Mouse (Mus musculus) hindbrain, embryonic 12.5 days (tissue): Measurements from ENCODE around the gene Cdh7. TPM values are rescaled to one million over a fixed set of nuclear protein-coding genes. Genes with fewer than 3 reads are reported as not detected.

ENCODE experiments used
- ATAC-seq: fragments of 200-750 bp; cut with Nextera tagmentation; 2 replicates; pipeline ENCODE4 v1.8.0; 2017; ENCODE audit warnings: moderate TSS enrichment; ENCODE audit not compliant: low FRiP score
- H3K27ac ChIP-seq: fragments of 300-500 bp; sonication (generic); 2 replicates; pipeline ENCODE4 v1.5.1; 2016; ENCODE audit warnings: mild to moderate bottlenecking
- H3K27me3 ChIP-seq: fragments of 300-500 bp; sonication (generic); 2 replicates; pipeline ENCODE4 v1.6.1; 2016; ENCODE audit warnings: mild to moderate bottlenecking
- H3K36me3 ChIP-seq: fragments of 300-500 bp; sonication (generic); 2 replicates; pipeline ENCODE4 v1.6.1; 2016; ENCODE audit warnings: mild to moderate bottlenecking
- H3K4me1 ChIP-seq: fragments of 300-500 bp; sonication (generic); 2 replicates; pipeline ENCODE4 v1.6.1; 2016
- H3K4me2 ChIP-seq: fragments of 300-500 bp; sonication (generic); replicated peaks from 2 replicates; pipeline ENCODE4 v1.6.1; 2016; ENCODE audit warnings: mild to moderate bottlenecking
- H3K4me3 ChIP-seq: fragments of 300-500 bp; sonication (generic); 2 replicates; pipeline ENCODE4 v1.5.1; 2016; ENCODE audit warnings: mild to moderate bottlenecking
- H3K9ac ChIP-seq: fragments of 300-500 bp; sonication (generic); 2 replicates; pipeline ENCODE4 v1.6.1; 2016; ENCODE audit warnings: mild to moderate bottlenecking, moderate library complexity
- H3K9me3 ChIP-seq: fragments of 300-500 bp; sonication (generic); replicated peaks from 2 replicates; pipeline ENCODE4 v1.6.1; 2016; ENCODE audit warnings: mild to moderate bottlenecking
- WGBS: fragments of 180-500 bp; shearing (Covaris S2); methylation state at CpG from one replicate; pipeline ENCODE4 v1.1.7; 2016; 5-methylcytosine and 5-hydroxymethylcytosine counted together
- polyA plus RNA-seq: library from polyadenylated mRNA; unstranded; fragments of >200 nt; fragmentation: Nextera tagmentation; extraction: Ambion mirVana; gene quantifications from 2 replicates; pipeline ENCODE4 v1.2.1, GENCODE M21; 2016

The Cdh7 gene
- 4.7 and 5.0 TPM in 2 replicates for polyA plus RNA-seq

GRCm38 (mm10) chr1:109982064-109982808 is at the start of gene Cdh7:
Gene Cdh7, plus strand, starts transcription at chr1:109982431.
- peak; percentile 89 for ATAC-seq
- peak within 1 kb of the TSS; percentile 64 for H3K4me3 ChIP-seq
- H3K36me3 ChIP-seq = no peaks in the 10 kb centered on the region
- peaks cover 10% of the 10 kb centered on the region for H3K4me1 ChIP-seq
- peak within 1 kb of the TSS; percentile 66 for H3K27ac ChIP-seq
- no peaks in the 10 kb centered on the region; the same call in 1 of the 2 replicates for H3K27me3 ChIP-seq
- no peaks in the 10 kb centered on the region for H3K9me3 ChIP-seq
- H3K4me2 ChIP-seq = peak within 1 kb of the TSS; percentile 94
- WGBS = 1% methylated on average over 26 of the region's 35 CpGs
- H3K9ac ChIP-seq = peak within 1 kb of the TSS; percentile 62

- ATAC-seq = no peak
- no peak overlapping the region for H3K9ac ChIP-seq
- no peaks in the 10 kb centered on the region for H3K9me3 ChIP-seq
- no peak overlapping the region for H3K27ac ChIP-seq
- H3K36me3 ChIP-seq = no peaks in the 10 kb centered on the region
- no peaks in the 10 kb centered on the region for H3K4me1 ChIP-seq
- 75% methylated on average over 3 of the region's 3 CpGs for WGBS
- no peaks in the 10 kb centered on the region for H3K27me3 ChIP-seq
- H3K4me3 ChIP-seq = no peak overlapping the region
- no peak overlapping the region for H3K4me2 ChIP-seq
Observed at GRCm38 (mm10) chr1:109932674-109933073, 49.6 kb upstream of the Cdh7 start.

- Histone ChIP-seq H3K27ac (no peak overlapping the region), H3K4me1 (no peaks in the 10 kb centered on the region), H3K4me3 (no peak overlapping the region), H3K27me3 (no peaks in the 10 kb centered on the region), H3K4me2 (no peak overlapping the region), H3K36me3 (no peaks in the 10 kb centered on the region), H3K9me3 (no peaks in the 10 kb centered on the region), H3K9ac (no peak overlapping the region)
- no peak for ATAC-seq
- WGBS = 68% methylated on average over 2 of the region's 2 CpGs
Observed at GRCm38 (mm10) chr1:109948571-109948970, 33.7 kb upstream of the Cdh7 start.

DNA sequence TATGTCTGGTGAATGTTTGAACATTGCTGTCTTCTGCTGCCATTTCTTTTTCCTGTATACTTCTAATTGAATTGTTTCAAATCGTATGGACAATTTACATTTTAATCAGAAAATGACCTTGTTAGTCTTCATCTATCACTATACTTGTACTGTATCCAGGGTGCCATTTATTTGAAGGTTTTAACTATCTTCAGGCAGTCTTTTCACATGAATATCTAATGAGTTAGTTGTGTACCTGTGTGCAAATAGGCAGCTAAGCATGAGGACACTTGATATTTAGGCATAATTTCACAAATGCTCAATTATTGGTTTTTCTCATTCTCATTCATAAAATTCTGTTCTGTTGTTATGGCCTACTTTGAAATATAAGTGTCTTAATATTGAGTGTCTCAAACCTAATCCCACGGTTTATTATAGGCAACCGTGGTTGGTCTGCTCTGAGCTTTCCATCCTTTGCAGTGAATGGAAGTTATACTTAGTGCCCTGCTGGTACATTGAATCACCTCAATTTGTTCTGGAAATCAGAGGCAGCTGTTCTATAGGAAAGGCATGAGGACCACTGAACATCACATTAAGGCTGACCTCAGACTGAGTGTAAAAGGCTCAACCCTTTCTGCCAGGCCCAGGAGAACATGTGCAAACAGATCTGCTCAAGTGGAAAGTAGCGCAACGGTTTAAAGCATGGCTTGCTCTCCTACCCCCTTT is 10.4 kb upstream of the Cdh7 start:
- Histone ChIP-seq H3K27me3 (no peaks in the 10 kb centered on the region), H3K4me3 (no peak overlapping the region), H3K4me1 (no peaks in the 10 kb centered on the region), H3K9me3 (no peaks in the 10 kb centered on the region), H3K36me3 (no peaks in the 10 kb centered on the region), H3K27ac (no peak overlapping the region), H3K4me2 (no peak overlapping the region), H3K9ac (no peak overlapping the region)
- WGBS = 41% methylated on average over 5 of the region's 5 CpGs
- ATAC-seq = 0 out of 2 replicates have a peak, but pooled peaks have one; percentile 64

DNA sequence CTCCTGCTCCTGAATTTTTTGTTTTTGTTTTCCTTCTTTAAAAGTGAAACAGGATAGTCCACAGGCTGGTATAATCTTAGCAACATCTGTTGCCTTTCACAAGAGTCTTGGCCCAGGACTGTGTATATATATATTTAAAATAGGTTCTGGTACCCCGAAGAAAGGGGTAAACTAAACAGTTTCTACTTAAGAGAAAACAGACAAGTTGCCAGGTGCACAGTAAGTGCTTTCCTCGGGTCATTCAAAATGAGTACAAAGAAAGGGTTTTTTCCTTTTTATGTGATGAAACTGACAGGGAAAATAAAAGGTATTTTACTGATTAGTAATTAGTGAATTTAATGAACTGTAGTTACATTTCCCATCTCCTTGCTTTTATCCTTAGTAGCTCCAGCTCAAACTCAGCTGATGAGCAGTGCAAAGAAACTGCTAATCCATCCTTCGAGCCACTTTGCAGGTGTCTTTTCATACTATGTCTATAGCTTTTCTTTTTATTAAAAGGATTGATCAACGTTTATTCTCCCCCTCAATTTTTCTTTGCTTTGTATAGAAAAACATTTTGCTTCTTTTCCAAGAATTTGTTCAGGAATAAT is 9.7 kb upstream of the Cdh7 start:
- Histone ChIP-seq H3K4me2 (no peak overlapping the region), H3K27ac (no peak overlapping the region), H3K27me3 (no peaks in the 10 kb centered on the region), H3K9me3 (no peaks in the 10 kb centered on the region), H3K4me1 (no peaks in the 10 kb centered on the region), H3K36me3 (no peaks in the 10 kb centered on the region), H3K9ac (no peak overlapping the region), H3K4me3 (no peak overlapping the region)
- 67% methylated on average over 4 of the region's 4 CpGs for WGBS
- 0 out of 2 replicates have a peak, but pooled peaks have one; percentile 29 for ATAC-seq

DNA sequence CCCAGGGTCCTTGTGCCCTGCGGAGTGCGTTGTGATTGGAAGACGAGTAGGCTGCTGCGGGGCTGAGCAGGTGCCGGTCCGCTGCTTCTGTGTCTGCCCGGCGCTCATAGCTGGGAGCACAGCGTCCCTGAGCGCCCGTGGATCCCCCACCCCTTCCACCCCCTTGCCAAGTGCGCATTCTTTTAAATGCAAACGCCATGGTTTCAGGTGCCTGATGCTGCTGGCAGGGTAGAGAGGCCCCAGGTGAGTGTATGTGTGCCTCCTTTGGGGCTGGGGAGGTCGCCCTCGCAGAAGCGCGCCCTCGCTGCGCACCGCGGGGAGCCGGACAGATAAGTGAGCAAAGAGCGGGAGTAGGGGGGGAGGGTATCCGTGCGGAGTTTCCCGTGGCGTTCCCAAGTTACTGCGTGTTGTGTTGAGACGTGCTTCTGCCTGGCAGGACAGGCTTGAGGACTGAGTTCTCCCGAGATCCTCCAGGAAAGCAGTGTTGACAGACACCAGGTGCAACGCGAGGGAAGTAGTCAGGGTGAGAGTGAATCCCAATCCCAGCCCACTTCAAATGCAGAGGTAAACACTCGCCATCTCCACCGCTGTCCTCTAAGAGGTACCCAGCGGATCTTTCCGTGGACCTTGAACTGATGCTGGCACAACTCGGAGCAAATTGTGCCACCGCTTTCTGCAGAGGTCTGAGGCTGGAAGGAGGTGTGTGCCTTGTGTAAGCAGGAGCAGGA is 742 bp downstream of the Cdh7 start:
- H3K27ac ChIP-seq = peak overlapping the region; percentile 66
- peak overlapping the region; percentile 64 for H3K4me3 ChIP-seq
- H3K36me3 ChIP-seq = no peaks in the 10 kb centered on the region
- under 1% methylated on average over 38 of the region's 38 CpGs for WGBS
- peak overlapping the region; percentile 62 for H3K9ac ChIP-seq
- ATAC-seq = peak; percentile 92
- peak overlapping the region; percentile 94 for H3K4me2 ChIP-seq
- peaks cover 10% of the 10 kb centered on the region for H3K4me1 ChIP-seq
- H3K27me3 ChIP-seq = no peaks in the 10 kb centered on the region; the same call in 1 of the 2 replicates
- H3K9me3 ChIP-seq = no peaks in the 10 kb centered on the region

DNA sequence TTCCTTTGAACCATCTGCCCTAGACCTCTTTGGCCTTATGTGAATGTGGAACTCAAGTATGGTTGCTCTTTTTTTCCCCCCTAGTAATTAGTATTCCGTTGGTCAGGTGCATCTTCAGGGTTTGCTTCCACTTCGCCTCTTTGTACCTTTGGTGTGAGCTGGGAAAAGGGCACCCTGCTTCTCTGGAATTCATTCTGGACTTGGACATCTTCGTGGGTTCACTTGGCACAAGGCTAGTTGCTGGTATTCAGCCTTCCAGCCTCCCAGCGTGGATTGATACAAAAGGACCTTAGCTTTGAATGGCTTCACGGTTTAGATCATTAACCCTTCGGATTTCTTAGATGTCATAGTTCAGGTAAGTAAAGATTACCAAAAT is 1.3 kb downstream of the Cdh7 start:
- H3K4me1 ChIP-seq = peaks cover 10% of the 10 kb centered on the region
- 0 out of 2 replicates have a peak overlapping the region, but pooled peaks have one; percentile 66 for H3K27ac ChIP-seq
- no peaks in the 10 kb centered on the region; the same call in 1 of the 2 replicates for H3K27me3 ChIP-seq
- peak overlapping the region; percentile 64 for H3K4me3 ChIP-seq
- no peaks in the 10 kb centered on the region for H3K9me3 ChIP-seq
- peak overlapping the region; percentile 94 for H3K4me2 ChIP-seq
- ATAC-seq = no peak
- H3K36me3 ChIP-seq = no peaks in the 10 kb centered on the region
- 19% methylated on average over 6 of the region's 6 CpGs for WGBS
- no peak overlapping the region for H3K9ac ChIP-seq

DNA sequence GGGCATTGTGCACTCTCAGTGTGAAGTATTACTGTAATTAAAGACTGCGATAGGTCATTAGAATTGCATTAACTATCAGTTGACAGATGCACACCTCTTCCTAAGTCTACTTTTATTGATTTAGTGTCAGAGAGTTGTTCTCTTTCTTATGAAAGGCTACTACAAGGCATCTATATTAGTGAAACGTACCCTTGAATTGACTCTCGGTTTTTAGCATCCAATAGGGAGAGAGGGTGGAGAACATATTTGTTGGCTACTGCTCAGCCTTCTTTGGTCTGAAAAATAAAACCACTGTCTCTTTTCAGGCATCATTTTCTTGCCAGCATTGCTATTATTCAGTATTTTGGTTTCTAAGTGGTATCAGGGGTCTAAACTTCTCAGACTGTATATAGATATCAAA is 2.5 kb downstream of the Cdh7 start:
- ATAC-seq = no peak
- H3K9ac ChIP-seq = no peak overlapping the region
- WGBS = 30% methylated on average over 3 of the region's 3 CpGs
- no peaks in the 10 kb centered on the region for H3K9me3 ChIP-seq
- no peaks in the 10 kb centered on the region for H3K36me3 ChIP-seq
- no peaks in the 10 kb centered on the region; the same call in 1 of the 2 replicates for H3K27me3 ChIP-seq
- peak overlapping the region; percentile 7 for H3K4me2 ChIP-seq
- H3K4me3 ChIP-seq = no peak overlapping the region
- H3K4me1 ChIP-seq = peaks cover 10% of the 10 kb centered on the region
- no peak overlapping the region for H3K27ac ChIP-seq

GRCm38 (mm10) chr1:109985468-109985867 is 3.2 kb downstream of the Cdh7 start:
- no peaks in the 10 kb centered on the region for H3K9me3 ChIP-seq
- H3K36me3 ChIP-seq = no peaks in the 10 kb centered on the region
- H3K4me2 ChIP-seq = no peak overlapping the region
- H3K4me1 ChIP-seq = peaks cover 10% of the 10 kb centered on the region
- H3K27me3 ChIP-seq = no peaks in the 10 kb centered on the region; the same call in 1 of the 2 replicates
- H3K27ac ChIP-seq = no peak overlapping the region
- ATAC-seq = 0 out of 2 replicates have a peak, but pooled peaks have one; percentile 24
- 10% methylated on average over 1 of the region's 1 CpGs for WGBS
- H3K4me3 ChIP-seq = no peak overlapping the region
- no peak overlapping the region for H3K9ac ChIP-seq

DNA sequence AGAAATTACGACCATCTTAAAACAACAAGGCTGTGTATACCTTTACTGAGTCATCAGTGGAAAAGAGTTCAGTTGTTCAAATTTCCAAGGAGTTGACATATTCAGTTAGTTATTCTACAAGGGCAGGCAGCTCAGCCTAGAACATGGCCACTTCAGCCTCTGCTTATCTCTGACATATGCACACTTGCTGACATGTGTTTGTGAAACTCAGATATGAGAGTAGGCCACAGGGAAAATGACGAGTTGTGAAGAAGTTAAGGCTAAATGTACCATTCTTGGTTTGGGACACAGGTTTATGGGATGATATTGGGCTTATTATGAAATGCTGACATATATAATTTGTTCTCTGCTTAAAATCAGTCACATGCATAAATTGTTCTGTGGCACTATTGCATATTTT is 7.3 kb downstream of the Cdh7 start:
- no peak for ATAC-seq
- Histone ChIP-seq H3K27me3 (no peaks in the 10 kb centered on the region), H3K4me2 (no peak overlapping the region), H3K27ac (no peak overlapping the region), H3K4me3 (no peak overlapping the region), H3K4me1 (no peaks in the 10 kb centered on the region), H3K9me3 (no peaks in the 10 kb centered on the region), H3K9ac (no peak overlapping the region), H3K36me3 (no peaks in the 10 kb centered on the region)
- WGBS = 85% methylated on average over 2 of the region's 2 CpGs

DNA sequence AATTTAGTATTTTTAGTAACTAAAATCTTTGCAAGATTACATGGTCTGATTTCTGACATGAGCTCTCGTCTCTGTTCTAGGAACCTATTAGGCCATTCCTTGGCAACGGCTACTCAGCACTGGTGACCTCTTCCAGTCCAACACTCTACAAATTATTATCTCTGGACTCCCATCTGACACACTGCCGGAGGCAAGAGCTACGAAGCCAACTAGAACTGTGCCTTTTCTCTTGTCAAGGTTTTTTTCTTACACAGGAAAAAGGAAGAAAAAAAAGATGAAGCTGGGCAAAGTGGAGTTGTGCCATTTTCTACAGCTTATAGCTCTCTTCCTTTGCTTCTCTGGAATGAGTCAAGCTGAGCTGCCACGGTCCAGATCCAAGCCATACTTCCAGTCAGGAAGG is 11.7 kb downstream of the Cdh7 start:
- no peaks in the 10 kb centered on the region for H3K9me3 ChIP-seq
- no peak overlapping the region for H3K9ac ChIP-seq
- no peaks in the 10 kb centered on the region for H3K4me1 ChIP-seq
- no peaks in the 10 kb centered on the region for H3K27me3 ChIP-seq
- WGBS = 79% methylated on average over 5 of the region's 5 CpGs
- no peak overlapping the region for H3K27ac ChIP-seq
- H3K4me3 ChIP-seq = no peak overlapping the region
- H3K4me2 ChIP-seq = no peak overlapping the region
- ATAC-seq = no peak
- no peaks in the 10 kb centered on the region for H3K36me3 ChIP-seq

DNA sequence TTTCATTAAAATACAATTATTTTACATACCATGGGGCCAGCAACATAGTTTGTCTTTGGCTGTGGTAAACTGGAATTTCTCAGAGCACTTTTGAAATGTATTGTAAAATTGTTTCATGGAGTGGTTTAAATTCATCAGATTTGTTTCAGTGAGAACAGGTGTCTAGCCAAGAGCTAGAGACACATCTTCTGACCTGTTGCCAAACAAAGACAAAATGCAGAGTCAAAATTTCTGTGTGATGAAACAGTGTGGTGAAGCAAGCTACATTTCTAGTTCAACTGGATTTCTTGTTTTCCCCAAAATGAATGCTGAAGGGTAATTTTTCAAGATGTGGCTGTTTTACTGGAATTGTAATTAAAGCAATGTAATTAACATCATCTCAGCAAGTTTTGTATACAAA is 22.2 kb downstream of the Cdh7 start:
- no peak for ATAC-seq
- H3K36me3 ChIP-seq = no peaks in the 10 kb centered on the region
- H3K27me3 ChIP-seq = no peaks in the 10 kb centered on the region
- no peak overlapping the region for H3K27ac ChIP-seq
- H3K4me1 ChIP-seq = no peaks in the 10 kb centered on the region
- no peak overlapping the region for H3K4me3 ChIP-seq
- no peaks in the 10 kb centered on the region for H3K9me3 ChIP-seq
- no peak overlapping the region for H3K4me2 ChIP-seq
- no peak overlapping the region for H3K9ac ChIP-seq
